Mouse (Mus musculus) layer of hippocampus, adult 2 months (tissue): ENCODE results near the gene Npas3. TPM values are rescaled to one million over a fixed set of nuclear protein-coding genes. Genes with fewer than 3 reads are reported as not detected.

ENCODE experiments used
- DNase-seq, 2 experiments: peaks; one replicate each; pipeline ENCODE4 v3.0.0; 2022; ENCODE audit warnings: low spot score in 2 of 2
- H3K27ac ChIP-seq: fragments of 200-600 bp; 2 replicates; pipeline ENCODE4 v1.8.1; 2022
- H3K4me3 ChIP-seq: fragments of 200-600 bp; 2 replicates; pipeline ENCODE4 v1.8.1; 2022; ENCODE audit warnings: mild to moderate bottlenecking
- CTCF ChIP-seq: fragments of 200-600 bp; conservative IDR thresholded peaks from 2 replicates; pipeline ENCODE4 v1.8.1; 2022; ENCODE audit warnings: antibody characterized with exemption, mild to moderate bottlenecking, moderate library complexity
- total RNA-seq, 2 experiments: library from RNA; stranded (reverse); gene quantifications; 2 replicates each; pipeline ENCODE4 v1.2.3; 2021

The Npas3 gene
- total RNA-seq, 2 experiments from 2014 or later = 22.9 to 29.1 TPM

- H3K27ac ChIP-seq = no peak overlapping the region
- no peak overlapping the region for H3K4me3 ChIP-seq
- TF ChIP-seq CTCF = no peak
- no peak for DNase-seq
Measured at GRCm38 (mm10) chr12:53864436-53865136, 616.1 kb downstream of the Npas3 start.

- DNase-seq = no peak
- no peak for TF ChIP-seq CTCF
- Histone ChIP-seq H3K27ac (no peak overlapping the region), H3K4me3 (no peak overlapping the region)
Measured at GRCm38 (mm10) chr12:53865691-53866090, 617.2 kb downstream of the Npas3 start.

DNA sequence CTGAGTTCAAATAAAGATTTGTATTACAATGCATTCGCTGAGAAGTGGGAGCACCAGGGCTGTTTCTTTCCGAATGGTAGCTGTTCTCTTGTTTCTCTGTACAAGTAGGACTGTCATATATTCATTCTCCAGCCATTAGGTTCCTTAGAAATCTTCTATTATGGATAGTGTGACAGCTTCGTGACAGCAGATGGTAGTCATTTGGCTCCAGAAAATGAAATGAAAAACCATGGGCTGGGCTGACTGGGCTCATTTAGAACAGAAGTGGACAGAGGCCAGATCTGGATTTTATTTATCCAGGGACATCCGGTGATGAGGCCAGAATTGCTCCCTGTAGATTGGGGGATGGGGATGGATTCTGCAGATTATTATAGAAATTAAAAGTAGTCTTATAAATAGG is 621.5 kb downstream of the Npas3 start:
- no peak for DNase-seq
- Histone ChIP-seq H3K4me3 (no peak overlapping the region), H3K27ac (no peak overlapping the region)
- TF ChIP-seq CTCF = no peak

DNA sequence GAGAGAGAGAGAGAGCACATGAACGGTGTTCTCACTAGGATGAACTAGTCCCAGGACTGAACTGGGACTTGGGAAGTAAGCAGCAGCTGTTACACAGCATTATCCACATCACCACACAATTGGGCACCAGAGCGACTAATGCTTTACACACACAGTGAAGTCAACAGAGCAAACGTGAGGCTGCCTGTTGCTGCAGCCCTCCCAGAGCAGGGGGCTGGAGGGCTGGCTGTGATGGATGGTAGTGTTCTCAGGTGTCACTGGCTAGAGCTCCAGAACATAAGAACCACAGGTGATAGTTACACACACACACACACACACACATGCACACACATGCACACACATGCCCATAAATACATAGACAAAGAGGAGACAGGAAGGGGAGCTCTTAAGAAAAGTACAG is 626.7 kb downstream of the Npas3 start:
- TF ChIP-seq CTCF = no peak
- H3K27ac ChIP-seq = no peak overlapping the region
- H3K4me3 ChIP-seq = no peak overlapping the region

GRCm38 (mm10) chr12:53876693-53877092 is 628.2 kb downstream of the Npas3 start:
- DNase-seq = no peak
- H3K27ac ChIP-seq = no peak overlapping the region
- H3K4me3 ChIP-seq = no peak overlapping the region
- no peak for TF ChIP-seq CTCF

More for the DNA sequence above, 626.7 kb downstream of the Npas3 start:
- no peak for DNase-seq

DNA sequence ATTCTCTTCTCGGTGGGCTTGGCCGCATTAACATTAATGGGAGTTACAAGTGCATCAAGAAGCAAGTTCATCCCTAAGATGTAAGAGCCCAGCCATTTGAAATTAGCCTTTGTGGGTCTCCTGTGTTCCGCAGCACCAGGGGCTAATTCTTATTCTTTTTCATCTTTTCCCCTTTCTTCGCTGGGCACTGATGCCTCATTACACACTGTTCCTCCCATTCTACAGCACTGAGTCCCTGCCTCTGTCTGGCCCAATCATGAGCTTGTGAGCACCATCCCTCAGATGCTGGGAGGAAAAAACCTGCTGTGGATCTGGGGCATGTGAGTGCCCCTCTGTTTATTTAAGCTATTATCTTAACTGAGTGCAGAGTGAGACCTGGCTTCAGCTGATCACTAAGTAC is 633.2 kb downstream of the Npas3 start:
- no peak for TF ChIP-seq CTCF
- no peak overlapping the region for H3K4me3 ChIP-seq
- no peak for DNase-seq
- peak overlapping the region; percentile 43; the same call in 1 of the 2 replicates for H3K27ac ChIP-seq

DNA sequence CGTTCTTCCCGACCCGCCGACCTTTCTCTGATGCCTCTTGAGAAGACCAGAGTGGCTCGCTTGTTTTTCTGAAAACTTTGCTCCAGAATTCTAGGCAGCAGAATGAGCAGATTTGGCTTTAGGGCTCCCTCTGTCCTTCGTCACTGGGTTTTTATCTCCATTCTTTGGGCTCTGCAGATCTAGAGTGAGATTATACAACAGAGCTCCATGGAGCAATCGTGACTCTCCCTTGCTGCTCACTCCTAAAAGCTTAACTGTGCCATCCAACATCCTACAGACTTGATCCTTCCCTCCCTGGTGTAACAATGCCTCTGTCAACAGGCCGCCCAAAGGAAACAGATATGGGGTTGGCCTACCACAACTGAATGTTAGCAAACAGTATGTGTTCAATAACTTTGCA is 634.4 kb downstream of the Npas3 start:
- no peak for DNase-seq
- TF ChIP-seq CTCF = 0 out of 2 replicates have a peak, but pooled peaks have one; percentile 4
- H3K4me3 ChIP-seq = no peak overlapping the region

DNA sequence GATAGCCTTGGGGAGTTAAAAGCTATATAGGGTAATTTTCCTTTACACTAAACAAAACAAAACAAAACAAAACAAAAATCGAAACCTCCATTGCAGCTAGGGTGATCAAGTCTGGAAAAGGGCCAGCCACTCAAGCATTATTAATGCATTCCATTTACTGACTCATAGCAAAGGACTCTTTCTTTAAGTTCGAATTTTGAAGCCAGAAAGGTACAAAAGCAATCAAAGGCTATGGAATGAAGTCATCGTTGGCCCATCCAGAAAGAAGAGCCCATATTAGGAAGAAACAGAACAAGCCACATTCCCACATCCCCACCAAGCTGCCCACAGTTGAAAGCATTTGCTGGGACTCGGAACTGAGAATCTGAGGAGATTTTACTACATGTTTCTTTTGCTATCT is 640.1 kb downstream of the Npas3 start:
- no peak for TF ChIP-seq CTCF
- no peak for DNase-seq
- Histone ChIP-seq H3K27ac (no peak overlapping the region), H3K4me3 (no peak overlapping the region)

More for the DNA sequence above, 634.4 kb downstream of the Npas3 start:
- H3K27ac ChIP-seq = peak overlapping the region; percentile 43; the same call in 1 of the 2 replicates

GRCm38 (mm10) chr12:53895909-53896308 is 647.4 kb downstream of the Npas3 start:
- Histone ChIP-seq H3K4me3 (no peak overlapping the region), H3K27ac (no peak overlapping the region)
- no peak for TF ChIP-seq CTCF
- DNase-seq = no peak

GRCm38 (mm10) chr12:53908761-53909160 is 660.3 kb downstream of the Npas3 start:
- Histone ChIP-seq H3K4me3 (no peak overlapping the region), H3K27ac (peak overlapping the region; percentile 46; the same call in 1 of the 2 replicates)
- DNase-seq = no peak
- no peak for TF ChIP-seq CTCF

DNA sequence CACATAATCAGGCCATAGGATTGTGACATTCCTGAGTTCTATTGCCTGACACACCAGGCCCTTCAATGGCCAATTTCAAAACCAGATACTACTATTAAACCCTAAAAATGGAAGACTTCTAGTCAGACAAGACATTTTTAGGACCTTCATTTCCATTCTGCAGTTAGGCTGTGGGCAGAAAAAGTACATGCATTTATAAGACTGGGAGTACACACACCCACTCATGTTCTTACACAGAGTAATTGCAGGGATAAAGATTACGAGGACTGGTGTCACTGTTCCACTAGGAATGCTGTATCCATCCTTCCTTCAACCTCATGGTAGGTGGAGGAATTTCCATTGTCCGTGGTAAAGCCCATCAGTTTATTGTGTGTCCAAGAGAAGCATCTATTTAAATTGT is 661.7 kb downstream of the Npas3 start:
- no peak for TF ChIP-seq CTCF
- DNase-seq = no peak

DNA sequence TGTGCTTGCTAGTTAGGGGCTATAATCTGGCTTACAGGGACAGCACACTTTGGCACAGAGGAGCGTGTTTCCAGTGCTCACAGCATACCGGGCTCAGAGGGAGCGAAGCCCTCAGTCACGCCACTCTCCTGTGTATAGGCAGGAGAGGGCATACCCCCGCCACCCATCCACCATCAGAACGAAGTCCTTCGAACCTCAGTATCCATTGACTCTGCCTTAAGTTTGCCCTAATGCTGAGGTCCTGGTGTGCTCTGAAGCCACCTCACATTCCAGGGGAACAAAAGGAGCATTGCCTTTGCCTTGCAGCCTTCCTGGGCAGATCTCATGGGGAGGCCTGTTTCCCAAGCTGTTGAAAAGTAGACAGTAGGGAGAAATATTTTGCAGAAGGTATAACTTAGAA is 673.7 kb downstream of the Npas3 start:
- H3K4me3 ChIP-seq = no peak overlapping the region
- no peak for TF ChIP-seq CTCF
- no peak overlapping the region for H3K27ac ChIP-seq
- no peak for DNase-seq

More for the DNA sequence above, 661.7 kb downstream of the Npas3 start:
- Histone ChIP-seq H3K27ac (no peak overlapping the region), H3K4me3 (no peak overlapping the region)

- DNase-seq = no peak
- no peak for TF ChIP-seq CTCF
- Histone ChIP-seq H3K27ac (no peak overlapping the region), H3K4me3 (no peak overlapping the region)
Measured at GRCm38 (mm10) chr12:53948826-53949225, 700.3 kb downstream of the Npas3 start.

DNA sequence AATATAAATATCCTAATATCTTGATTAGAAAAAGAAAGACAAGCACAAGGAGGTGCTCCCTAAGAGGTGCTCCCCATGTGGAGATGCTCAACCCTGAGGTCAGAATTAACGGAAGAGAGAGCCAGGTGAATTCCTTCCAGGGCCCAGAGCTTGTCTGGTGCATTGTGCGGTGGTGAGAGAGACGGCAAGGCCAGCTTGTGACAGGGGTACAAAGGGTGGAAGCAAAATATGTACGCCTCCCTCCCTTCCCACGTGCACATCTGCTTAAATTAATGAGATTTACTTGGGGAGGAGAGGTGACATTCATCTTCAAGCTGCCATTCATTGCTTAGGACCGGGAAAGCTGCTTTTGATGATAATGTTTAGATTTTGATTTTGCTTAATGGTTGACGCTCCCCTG is 713.5 kb downstream of the Npas3 start:
- Histone ChIP-seq H3K27ac (no peak overlapping the region), H3K4me3 (no peak overlapping the region)
- DNase-seq = no peak
- TF ChIP-seq CTCF = no peak
